Mouse (Mus musculus): ENCODE results near the gene Abraxas2.

The Abraxas2 gene

DNA sequence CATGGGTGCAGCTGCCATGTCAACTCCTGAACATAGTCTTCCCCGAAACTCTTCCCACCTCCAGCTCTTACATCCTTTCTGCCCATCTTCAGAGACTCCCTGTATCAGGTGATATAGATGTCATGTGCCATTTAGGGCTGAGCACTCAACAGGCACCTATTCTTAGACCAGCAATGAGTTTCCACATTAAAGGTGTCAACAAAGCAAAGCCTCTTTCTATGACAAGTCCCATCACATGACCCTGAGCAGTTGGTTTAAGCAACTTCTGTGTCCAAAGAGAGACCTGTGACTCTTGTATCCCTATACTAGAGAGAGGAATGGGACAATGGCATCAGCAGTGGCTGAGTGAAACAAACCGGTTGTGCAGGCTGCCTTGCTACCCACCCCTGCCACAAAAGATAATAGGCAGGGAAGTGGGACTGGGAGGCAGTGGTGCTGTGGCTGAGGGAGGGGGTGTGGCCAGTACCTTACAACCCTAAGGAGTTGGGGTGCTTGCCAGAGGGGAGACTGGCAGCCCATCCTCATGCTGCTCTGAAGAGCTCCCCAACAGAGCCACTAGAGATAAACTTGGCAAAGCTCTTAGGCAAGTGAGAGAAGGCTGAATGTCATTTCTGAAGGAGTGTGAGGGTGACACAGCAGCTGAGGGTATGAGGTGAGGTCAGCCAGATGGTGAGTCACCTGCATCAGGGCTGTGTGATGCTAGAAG is 42.0 kb downstream of the Abraxas2 start:
- DNase-seq, result no peak

DNA sequence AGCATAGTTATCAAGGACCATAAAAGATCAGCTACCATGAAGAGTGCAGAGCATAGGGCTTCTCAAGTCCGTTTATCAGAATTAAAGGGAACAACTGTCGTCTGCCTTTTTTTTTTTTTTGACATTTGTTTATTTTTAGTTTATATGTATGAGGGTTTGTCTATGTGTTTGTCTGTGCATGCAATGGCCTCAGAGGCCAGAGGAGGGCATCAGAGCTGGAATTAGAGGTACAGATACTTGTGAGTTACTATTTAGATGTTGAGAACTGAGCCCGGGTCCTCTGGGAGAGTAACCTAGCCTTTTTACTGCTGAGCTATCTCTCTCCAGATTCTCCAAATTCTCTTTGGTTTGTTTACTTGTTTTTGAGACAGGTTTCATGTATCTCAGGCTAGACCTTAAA is 44.8 kb downstream of the Abraxas2 start:
- no peak for DNase-seq

DNA sequence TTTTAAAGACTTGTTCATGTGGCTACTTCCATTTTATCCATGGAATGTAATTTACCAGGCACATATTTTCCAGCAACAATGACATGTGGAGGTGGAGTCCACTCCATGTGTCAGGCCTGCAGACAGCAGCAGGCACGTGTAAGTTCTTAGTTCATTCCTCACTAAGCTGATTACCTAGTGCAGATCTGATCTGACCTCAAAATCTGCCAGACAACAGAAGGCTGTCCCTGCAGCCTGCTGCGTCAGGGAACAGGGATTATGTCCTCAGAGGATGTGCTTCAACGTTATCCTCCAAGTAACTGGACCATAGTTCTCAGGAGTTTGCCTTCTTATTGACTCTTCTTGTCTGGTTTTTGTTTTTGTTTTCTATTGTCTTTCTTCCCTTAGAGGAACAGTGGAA is 62.9 kb downstream of the Abraxas2 start:
- DNase-seq, result no peak

DNA sequence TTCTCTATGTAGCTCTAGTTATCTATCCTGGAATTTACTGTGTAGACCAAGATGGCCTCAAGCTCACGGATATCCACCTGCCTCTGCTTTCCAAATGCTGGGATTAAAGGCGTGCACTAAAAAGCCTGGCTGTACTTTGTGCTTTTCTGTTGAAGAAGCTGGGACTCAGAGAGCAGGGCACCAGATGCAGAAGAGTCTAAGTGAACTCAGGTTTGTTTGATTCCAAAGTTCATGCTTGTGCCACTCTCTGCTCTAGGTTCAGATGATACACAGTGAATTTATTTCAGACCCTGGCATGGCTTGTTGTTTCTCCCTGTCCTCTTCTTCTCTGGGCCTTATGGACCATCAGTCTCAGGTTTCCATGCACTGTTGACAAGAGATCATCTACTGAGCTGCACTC is 66.2 kb downstream of the Abraxas2 start:
- peak; percentile 13 for DNase-seq

DNA sequence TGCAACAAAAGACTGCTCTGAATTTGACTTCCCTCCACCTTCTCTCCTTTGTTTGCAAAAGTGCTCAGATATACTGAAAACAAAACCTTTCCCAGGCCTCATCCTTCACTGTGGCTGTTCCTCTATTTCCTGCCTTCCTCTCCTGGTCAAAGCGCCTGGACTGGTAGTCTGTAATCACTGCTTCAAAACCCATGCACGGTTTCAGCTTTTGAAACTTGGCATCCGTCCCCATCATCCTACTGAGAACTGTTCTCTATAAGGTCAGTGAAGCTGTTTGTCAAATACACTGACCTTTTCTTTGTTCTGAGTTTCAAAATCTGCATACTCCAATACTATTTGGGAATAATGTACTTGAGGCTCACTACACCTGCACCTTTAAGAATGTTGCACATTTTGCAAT is 68.2 kb downstream of the Abraxas2 start:
- DNase-seq, result no peak

DNA sequence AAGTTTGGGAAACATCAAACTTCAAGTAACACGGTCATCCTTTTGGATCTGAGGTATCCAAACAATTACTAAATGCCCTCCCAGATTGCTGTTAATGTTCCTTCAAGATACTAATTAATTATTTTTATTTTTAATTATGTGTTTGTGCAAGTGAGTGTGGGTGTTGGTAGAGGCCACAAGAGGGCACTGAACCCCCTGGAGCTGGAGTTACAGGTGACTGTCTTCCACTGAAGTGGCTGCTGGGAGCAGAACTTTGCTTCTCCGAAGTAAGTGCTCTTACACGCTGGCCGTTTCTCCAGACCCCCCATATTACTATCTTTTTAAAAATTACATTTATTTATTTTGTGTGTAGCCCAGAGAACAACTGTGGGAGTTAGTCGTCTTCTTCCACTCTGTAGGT is 71.0 kb downstream of the Abraxas2 start:
- no peak for DNase-seq

DNA sequence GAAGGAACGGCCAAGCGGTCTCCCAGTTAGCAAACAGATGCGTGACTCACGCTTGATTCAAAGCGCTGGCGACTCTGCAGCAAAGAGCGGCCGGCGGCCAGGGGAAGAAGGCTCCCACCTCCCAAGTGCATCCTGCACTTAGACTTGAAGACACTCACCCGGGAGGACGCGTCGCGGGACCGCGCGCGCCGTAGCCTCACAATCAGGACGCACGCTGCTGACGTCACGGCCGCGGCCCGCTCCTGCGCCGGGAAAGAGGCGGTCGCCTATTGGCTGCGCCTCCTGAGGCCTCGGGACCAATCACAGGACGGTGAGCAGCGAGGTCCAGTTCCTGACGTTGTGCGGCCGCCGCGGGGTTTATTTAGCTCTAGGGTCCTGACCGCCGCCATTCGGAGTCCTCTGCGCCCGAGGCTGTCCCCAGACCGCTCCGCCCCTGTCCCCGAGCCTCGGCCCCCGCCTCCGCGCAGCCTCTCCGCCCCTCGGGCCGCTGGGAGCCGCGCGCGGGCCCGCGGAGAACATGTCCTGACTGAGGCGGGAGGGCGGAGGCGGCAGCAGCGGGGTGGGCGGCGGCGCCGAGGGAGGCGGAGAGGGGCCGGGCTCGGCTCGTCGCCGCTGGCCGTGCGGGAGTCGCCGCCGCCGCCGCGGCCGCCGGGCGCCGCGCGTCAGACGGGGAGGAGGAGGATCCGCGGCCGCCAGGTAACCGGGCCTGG is 72.0 kb downstream of the Abraxas2 start, which contains the start of gene Zranb1:
Zranb1 (plus strand) TSS at position 293 of the 710 bp plus-strand sequence.
- peak; percentile 99 for DNase-seq

DNA sequence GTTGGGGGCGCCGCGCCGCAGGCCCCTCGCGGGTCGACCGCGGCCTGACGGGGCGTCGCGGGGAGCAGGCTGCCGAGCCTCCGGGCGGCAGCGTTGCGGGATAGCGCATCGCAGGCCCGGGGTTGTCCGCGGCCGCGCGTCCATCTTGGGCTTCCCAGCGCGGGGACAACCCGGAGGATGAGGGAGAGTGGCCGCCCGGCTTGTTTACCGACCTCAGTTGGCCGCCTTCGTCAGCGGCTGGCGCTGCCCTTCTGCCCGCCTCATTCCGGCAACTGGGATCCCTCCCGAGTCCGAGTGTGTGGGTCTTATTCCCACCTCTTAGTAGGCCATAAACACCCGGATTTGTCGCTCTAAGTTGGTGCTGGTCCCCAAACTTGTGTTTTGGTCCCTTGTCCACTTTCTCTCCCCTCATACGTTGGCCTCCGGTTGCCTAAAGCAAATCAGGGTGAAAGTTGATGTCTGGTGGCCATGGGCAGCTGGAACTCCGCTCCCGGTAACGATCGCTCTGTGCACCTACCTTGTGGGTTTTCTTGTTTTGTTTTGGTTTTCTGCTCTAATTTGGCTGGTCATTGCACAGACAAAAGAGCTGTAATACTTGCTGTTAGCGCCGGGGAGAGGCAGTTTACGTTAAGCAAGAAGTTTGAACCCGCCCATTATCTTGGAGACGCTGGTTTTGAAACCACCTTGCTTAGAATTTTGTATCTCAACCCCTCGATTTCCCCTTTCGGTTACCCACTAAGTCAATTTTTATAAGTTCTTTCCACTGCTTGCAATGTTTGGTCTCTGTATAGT is 72.7 kb downstream of the Abraxas2 start:
- DNase-seq, result peak; percentile 64

DNA sequence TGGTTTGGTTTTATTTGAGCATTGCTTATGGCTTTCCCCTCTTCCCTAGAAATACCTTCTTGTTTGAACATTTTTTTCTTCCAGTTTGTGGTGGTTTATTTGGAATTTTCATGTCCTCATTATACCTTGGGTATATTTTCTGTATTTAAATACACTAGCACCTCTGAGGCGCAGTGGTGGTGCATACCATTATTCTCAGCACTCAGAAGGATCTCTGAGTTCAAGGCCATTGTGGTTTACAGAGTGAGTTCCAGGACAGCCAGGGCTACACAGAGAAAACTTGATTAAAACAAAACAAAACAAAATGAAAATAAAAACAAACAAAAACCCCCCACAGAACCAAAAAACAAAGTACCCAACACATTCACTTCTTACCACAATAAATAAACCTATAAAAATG is 74.3 kb downstream of the Abraxas2 start:
- DNase-seq, result no peak
